Mouse (Mus musculus) limb, embryonic 13.5 days (tissue): ENCODE measurements around the gene Atp8b5. TPM values are rescaled to one million over a fixed set of nuclear protein-coding genes. Genes with fewer than 3 reads are reported as not detected.

Experiments used
- ATAC-seq: fragments of 200-750 bp; cut with Nextera tagmentation; 2 replicates; pipeline ENCODE4 v1.8.0; 2017; ENCODE audit warnings: low read depth, moderate number of reproducible peaks, moderate TSS enrichment; ENCODE audit not compliant: low FRiP score
- H3K27ac ChIP-seq: fragments of 300-500 bp; sonication (generic); 2 replicates; pipeline ENCODE4 v1.5.1; 2015; ENCODE audit warnings: inconsistent platforms, mild to moderate bottlenecking, moderate library complexity
- H3K27me3 ChIP-seq: fragments of 300-500 bp; sonication (generic); 2 replicates; pipeline ENCODE4 v1.6.1; 2015; ENCODE audit warnings: mild to moderate bottlenecking, inconsistent platforms
- H3K36me3 ChIP-seq: fragments of 300-500 bp; sonication (generic); 2 replicates; pipeline ENCODE4 v1.6.1; 2015; ENCODE audit warnings: inconsistent platforms, mild to moderate bottlenecking, moderate library complexity
- H3K4me1 ChIP-seq: fragments of 300-500 bp; sonication (generic); 2 replicates; pipeline ENCODE4 v1.6.1; 2015; ENCODE audit warnings: inconsistent platforms
- H3K4me2 ChIP-seq: fragments of 300-500 bp; sonication (generic); replicated peaks from 2 replicates; pipeline ENCODE4 v1.6.1; 2015; ENCODE audit warnings: inconsistent platforms, mild to moderate bottlenecking, moderate library complexity
- H3K4me3 ChIP-seq: fragments of 300-500 bp; sonication (generic); 2 replicates; pipeline ENCODE4 v1.5.1; 2015; ENCODE audit warnings: moderate library complexity, mild to moderate bottlenecking, inconsistent platforms
- H3K9ac ChIP-seq: fragments of 300-500 bp; sonication (generic); 2 replicates; pipeline ENCODE4 v1.6.1; 2015; ENCODE audit warnings: mild to moderate bottlenecking, inconsistent platforms
- H3K9me3 ChIP-seq: fragments of 300-500 bp; sonication (generic); 2 replicates; pipeline ENCODE4 v1.6.1; 2016; ENCODE audit warnings: inconsistent platforms
- WGBS: fragments of 180-500 bp; shearing (Covaris S2); methylation state at CpG from one replicate; pipeline ENCODE4 v1.1.7; 2015; 5-methylcytosine and 5-hydroxymethylcytosine counted together
- polyA plus RNA-seq: library from polyadenylated mRNA; unstranded; fragments of >200 nt; fragmentation: Nextera tagmentation; extraction: Ambion mirVana; gene quantifications from 2 replicates; pipeline ENCODE4 v1.2.1, GENCODE M21; 2015

Gene Atp8b5
- polyA plus RNA-seq, 1 experiment from 2014 or later: 0.71 TPM

GRCm38 (mm10) chr4:43334771-43335170 lies 67.8 kb downstream of the Atp8b5 start:
- no peak for ATAC-seq
- H3K27me3 ChIP-seq: no peaks in the 10 kb centered on the region
- peaks cover 14% of the 10 kb centered on the region for H3K9me3 ChIP-seq
- H3K4me1 ChIP-seq: no peaks in the 10 kb centered on the region; the same call in 1 of the 2 replicates
- no peak overlapping the region for H3K9ac ChIP-seq
- no peak overlapping the region for H3K4me3 ChIP-seq
- no peak overlapping the region for H3K4me2 ChIP-seq
- 74% methylated on average over 2 of the region's 2 CpGs for WGBS
- no peaks in the 10 kb centered on the region for H3K36me3 ChIP-seq
- no peak overlapping the region for H3K27ac ChIP-seq

- H3K9ac ChIP-seq: no peak overlapping the region
- H3K27me3 ChIP-seq: no peaks in the 10 kb centered on the region
- peaks cover 14% of the 10 kb centered on the region for H3K9me3 ChIP-seq
- H3K4me1 ChIP-seq: no peaks in the 10 kb centered on the region; the same call in 1 of the 2 replicates
- H3K4me2 ChIP-seq: no peak overlapping the region
- no peak for ATAC-seq
- no peak overlapping the region for H3K4me3 ChIP-seq
- no peaks in the 10 kb centered on the region for H3K36me3 ChIP-seq
- H3K27ac ChIP-seq: no peak overlapping the region
Measured at GRCm38 (mm10) chr4:43336176-43336575, 69.2 kb downstream of the Atp8b5 start.

- Histone ChIP-seq H3K4me2 (no peak overlapping the region), H3K4me3 (no peak overlapping the region), H3K9me3 (peaks cover 14% of the 10 kb centered on the region), H3K4me1 (no peaks in the 10 kb centered on the region; the same call in 1 of the 2 replicates), H3K27me3 (no peaks in the 10 kb centered on the region), H3K36me3 (no peaks in the 10 kb centered on the region), H3K27ac (no peak overlapping the region), H3K9ac (no peak overlapping the region)
- WGBS: 58% methylated on average over 4 of the region's 4 CpGs
- no peak for ATAC-seq
Measured at GRCm38 (mm10) chr4:43340096-43340804, 73.3 kb downstream of the Atp8b5 start.

GRCm38 (mm10) chr4:43341276-43341891 lies 74.4 kb downstream of the Atp8b5 start:
- Histone ChIP-seq H3K9me3 (peaks cover 9% of the 10 kb centered on the region), H3K27ac (no peak overlapping the region), H3K9ac (no peak overlapping the region), H3K36me3 (no peaks in the 10 kb centered on the region), H3K4me3 (no peak overlapping the region), H3K27me3 (no peaks in the 10 kb centered on the region), H3K4me1 (no peaks in the 10 kb centered on the region; the same call in 1 of the 2 replicates), H3K4me2 (no peak overlapping the region)
- no peak for ATAC-seq
- 77% methylated on average over 7 of the region's 7 CpGs for WGBS

GRCm38 (mm10) chr4:43342443-43342842 lies 75.5 kb downstream of the Atp8b5 start:
- Histone ChIP-seq H3K4me1 (no peaks in the 10 kb centered on the region; the same call in 1 of the 2 replicates), H3K9ac (no peak overlapping the region), H3K9me3 (0 out of 2 replicates have a peak, but pooled peaks cover under 1% of the 10 kb centered on the region), H3K4me2 (no peak overlapping the region), H3K27me3 (0 out of 2 replicates have a peak, but pooled peaks cover 3% of the 10 kb centered on the region), H3K27ac (no peak overlapping the region), H3K4me3 (no peak overlapping the region), H3K36me3 (no peaks in the 10 kb centered on the region)
- 90% methylated on average over 10 of the region's 10 CpGs for WGBS
- ATAC-seq: no peak

- no peak for ATAC-seq
- 0 out of 2 replicates have a peak, but pooled peaks cover 3% of the 10 kb centered on the region for H3K27me3 ChIP-seq
- no peaks in the 10 kb centered on the region; the same call in 1 of the 2 replicates for H3K4me1 ChIP-seq
- H3K9me3 ChIP-seq: no peaks in the 10 kb centered on the region
- no peak overlapping the region for H3K27ac ChIP-seq
- H3K36me3 ChIP-seq: no peaks in the 10 kb centered on the region
- H3K9ac ChIP-seq: no peak overlapping the region
- no peak overlapping the region for H3K4me3 ChIP-seq
- H3K4me2 ChIP-seq: no peak overlapping the region
- 77% methylated on average over 2 of the region's 2 CpGs for WGBS
Measured at GRCm38 (mm10) chr4:43344932-43345331, 78.0 kb downstream of the Atp8b5 start.

GRCm38 (mm10) chr4:43349206-43349605 lies 82.2 kb downstream of the Atp8b5 start:
- ATAC-seq: no peak
- H3K4me1 ChIP-seq: no peaks in the 10 kb centered on the region
- WGBS: 84% methylated on average over 5 of the region's 5 CpGs

GRCm38 (mm10) chr4:43350038-43350560 lies 83.1 kb downstream of the Atp8b5 start:
- no peak overlapping the region for H3K9ac ChIP-seq
- H3K27me3 ChIP-seq: 0 out of 2 replicates have a peak, but pooled peaks cover 3% of the 10 kb centered on the region
- 81% methylated on average over 6 of the region's 6 CpGs for WGBS
- H3K9me3 ChIP-seq: no peaks in the 10 kb centered on the region
- H3K36me3 ChIP-seq: no peaks in the 10 kb centered on the region
- no peak overlapping the region for H3K27ac ChIP-seq
- H3K4me3 ChIP-seq: no peak overlapping the region
- no peak overlapping the region for H3K4me2 ChIP-seq
- no peak for ATAC-seq
- H3K4me1 ChIP-seq: no peaks in the 10 kb centered on the region

More at GRCm38 (mm10) chr4:43349206-43349605, 82.2 kb downstream of the Atp8b5 start:
- H3K9ac ChIP-seq: no peak overlapping the region
- no peaks in the 10 kb centered on the region for H3K36me3 ChIP-seq
- H3K9me3 ChIP-seq: no peaks in the 10 kb centered on the region
- no peak overlapping the region for H3K27ac ChIP-seq
- H3K27me3 ChIP-seq: 0 out of 2 replicates have a peak, but pooled peaks cover 3% of the 10 kb centered on the region
- H3K4me2 ChIP-seq: no peak overlapping the region
- no peak overlapping the region for H3K4me3 ChIP-seq

- no peaks in the 10 kb centered on the region for H3K4me1 ChIP-seq
- H3K9me3 ChIP-seq: no peaks in the 10 kb centered on the region
- H3K4me2 ChIP-seq: no peak overlapping the region
- no peak overlapping the region for H3K27ac ChIP-seq
- no peaks in the 10 kb centered on the region for H3K27me3 ChIP-seq
- no peak overlapping the region for H3K9ac ChIP-seq
- no peaks in the 10 kb centered on the region for H3K36me3 ChIP-seq
- no peak for ATAC-seq
- 88% methylated on average over 6 of the region's 6 CpGs for WGBS
- no peak overlapping the region for H3K4me3 ChIP-seq
Measured at GRCm38 (mm10) chr4:43353662-43354061, 86.7 kb downstream of the Atp8b5 start.

- Histone ChIP-seq H3K36me3 (no peaks in the 10 kb centered on the region), H3K27ac (no peak overlapping the region), H3K27me3 (no peaks in the 10 kb centered on the region), H3K4me2 (no peak overlapping the region), H3K9me3 (no peaks in the 10 kb centered on the region), H3K9ac (no peak overlapping the region), H3K4me3 (no peak overlapping the region), H3K4me1 (no peaks in the 10 kb centered on the region)
- no peak for ATAC-seq
- WGBS: 64% methylated on average over 11 of the region's 11 CpGs
Measured at GRCm38 (mm10) chr4:43364914-43365560, 98.1 kb downstream of the Atp8b5 start.

GRCm38 (mm10) chr4:43367295-43367694 lies 100.3 kb downstream of the Atp8b5 start:
- Histone ChIP-seq H3K27me3 (no peaks in the 10 kb centered on the region), H3K4me2 (no peak overlapping the region), H3K9me3 (no peaks in the 10 kb centered on the region), H3K36me3 (no peaks in the 10 kb centered on the region), H3K9ac (no peak overlapping the region), H3K27ac (no peak overlapping the region), H3K4me1 (no peaks in the 10 kb centered on the region), H3K4me3 (no peak overlapping the region)
- ATAC-seq: no peak
- 84% methylated on average over 5 of the region's 5 CpGs for WGBS

- Histone ChIP-seq H3K9me3 (no peaks in the 10 kb centered on the region), H3K27ac (no peak overlapping the region), H3K4me3 (no peak overlapping the region), H3K9ac (no peak overlapping the region), H3K27me3 (no peaks in the 10 kb centered on the region), H3K36me3 (no peaks in the 10 kb centered on the region), H3K4me1 (no peaks in the 10 kb centered on the region), H3K4me2 (no peak overlapping the region)
- 90% methylated on average over 9 of the region's 9 CpGs for WGBS
- no peak for ATAC-seq
Measured at GRCm38 (mm10) chr4:43367787-43368186, 100.8 kb downstream of the Atp8b5 start.
